Comparison of ENCODE assay signal across 9 mouse cellular contexts in the genomic region with DNA sequence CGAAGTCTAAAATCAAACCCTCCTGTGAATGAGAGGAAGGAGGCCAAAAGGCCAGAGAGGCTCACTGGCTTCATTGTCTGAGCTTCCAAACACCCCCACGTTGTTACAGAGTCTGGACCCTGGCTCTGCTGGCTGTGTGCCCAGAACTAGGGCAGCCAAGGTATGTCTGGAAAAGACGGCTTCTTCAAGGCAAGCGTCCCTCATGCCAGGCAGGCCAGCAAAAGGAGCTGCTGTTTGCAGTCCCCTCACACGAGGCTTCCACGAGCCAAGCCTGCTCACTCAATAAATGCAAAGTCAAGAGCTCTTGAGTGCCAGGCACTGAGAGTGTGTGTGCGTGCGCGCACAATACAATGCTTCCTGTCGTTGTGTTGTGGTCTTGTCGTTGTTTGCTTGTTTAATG.
DNase-seq lines count a peak whose midpoint lies in the region; ATAC-seq and TF ChIP-seq lines count a peak whose summit lies in the region.
"Had no signal": no experiment of that assay in that cellular context is flagged by ENCODE, and none has a peak within 500 bp of the region (broad histone marks: within the 10 kb centered on the region; RNA-seq: fewer than 3 reads in every experiment).

No protein-coding gene starts in this region.

- H3K27ac ChIP-seq in midbrain, postnatal 0 days (ENCODE audit: low read depth, low read length) = no peak overlapping the region
- no peak overlapping the region for H3K27ac ChIP-seq in midbrain, embryonic 16.5 days (ENCODE audit: low read length)
- H3K27ac ChIP-seq in thymus, adult 2 months (ENCODE audit: control insufficient read depth, insufficient read depth, low read length) = no peak overlapping the region

- no peak overlapping the region; the same call in 1 of the 2 replicates for H3K4me2 ChIP-seq in midbrain, postnatal 0 days (ENCODE audit: low read depth, low read length, poor library complexity, severe bottlenecking)
- no peak overlapping the region for H3K4me2 ChIP-seq in midbrain, embryonic 16.5 days (ENCODE audit: low read length)

- TF ChIP-seq CTCF in midbrain, postnatal 0 days (IDR thresholded peaks at IDR 0.05) = no peak
- no peak for TF ChIP-seq CTCF in thymus, adult 2 months (IDR thresholded peaks at IDR 0.05; ENCODE audit: borderline replicate concordance, control insufficient read depth, extremely low read depth, insufficient read depth, low read length, poor library complexity)

- H3K4me1 ChIP-seq in midbrain, postnatal 0 days (ENCODE audit: insufficient read depth, low read length) = no peaks in the 10 kb centered on the region
- peaks cover 2% of the 10 kb centered on the region; the same call in 1 of the 2 replicates for H3K4me1 ChIP-seq in midbrain, embryonic 16.5 days (ENCODE audit: control insufficient read depth, insufficient read depth, low read length)
- H3K4me1 ChIP-seq in thymus, adult 2 months (replicated peaks; ENCODE audit: control insufficient read depth, insufficient read depth, low read length) = no peaks in the 10 kb centered on the region

- H3K36me3 ChIP-seq in midbrain, postnatal 0 days (ENCODE audit: insufficient read depth, low read length) = no peaks in the 10 kb centered on the region
- no peaks in the 10 kb centered on the region for H3K36me3 ChIP-seq in midbrain, embryonic 16.5 days (ENCODE audit: control insufficient read depth, insufficient read depth, low read length)
- no peaks in the 10 kb centered on the region for H3K36me3 ChIP-seq in thymus, adult 2 months (ENCODE audit: control insufficient read depth, insufficient read depth, low read length)

- no peaks in the 10 kb centered on the region for H3K9me3 ChIP-seq in midbrain, postnatal 0 days (ENCODE audit: low read length)
- H3K9me3 ChIP-seq in midbrain, embryonic 16.5 days (replicated peaks; ENCODE audit: control insufficient read depth, low read length, poor library complexity, severe bottlenecking) = no peaks in the 10 kb centered on the region

- no peaks in the 10 kb centered on the region for H3K27me3 ChIP-seq in midbrain, postnatal 0 days (ENCODE audit: insufficient read depth, low read length)
- H3K27me3 ChIP-seq in midbrain, embryonic 16.5 days (ENCODE audit: control insufficient read depth, insufficient read depth, low read depth, low read length) = no peaks in the 10 kb centered on the region
- H3K27me3 ChIP-seq in thymus, adult 2 months (ENCODE audit: control insufficient read depth, insufficient read depth, low read length) = no peaks in the 10 kb centered on the region

- no peak for ATAC-seq in midbrain, postnatal 0 days (ENCODE audit: low FRiP score)
- ATAC-seq in midbrain, embryonic 16.5 days = no peak

- no peak overlapping the region for H3K9ac ChIP-seq in midbrain, postnatal 0 days (replicated peaks; ENCODE audit: low read length, poor library complexity, severe bottlenecking)
- no peak overlapping the region for H3K9ac ChIP-seq in midbrain, embryonic 16.5 days (ENCODE audit: low read depth, low read length)

- peak; percentile 34 for DNase-seq in adrenal gland, postnatal 10 days
- no peak for DNase-seq in adrenal gland, postnatal 25 days
- DNase-seq in midbrain, postnatal 0 days (ENCODE audit: low spot score) = peak; percentile 80
- DNase-seq in heart, postnatal 14 days = peak; percentile 51 to 64
- DNase-seq in lung, adult 18-20 months = peak; percentile 40 to 58
- DNase-seq in thymus, adult 2 months = no peak
- DNase-seq in thymus, adult 18-20 months = no peak

- WGBS in midbrain, postnatal 0 days = 49% methylated on average over 11 of the region's 11 CpGs
- WGBS in midbrain, embryonic 16.5 days = 49% methylated on average over 11 of the region's 11 CpGs
- 73% methylated on average over 11 of the region's 11 CpGs for WGBS in thymus, adult 2 months

- no peak for TF ChIP-seq POLR2A in thymus, adult 2 months (IDR thresholded peaks at IDR 0.05; ENCODE audit: control insufficient read depth, extremely low read depth, insufficient read depth, low read length, poor library complexity)

- intact Hi-C loops in heart, postnatal 14 days (cut with DNase I) = no loop called here

- no peak overlapping the region for H3K4me3 ChIP-seq in midbrain, postnatal 0 days (ENCODE audit: low read depth, low read length)
- H3K4me3 ChIP-seq in midbrain, embryonic 16.5 days (ENCODE audit: low read depth, low read length) = no peak overlapping the region
- H3K4me3 ChIP-seq in thymus, adult 2 months (ENCODE audit: control insufficient read depth, insufficient read depth, low read length) = no peak overlapping the region
- H3K4me3 ChIP-seq: myocyte had no signal

Comparison
In these comparisons a context has a peak if more than half of its experiments do, and no peak if none do; other contexts are left out.
1. DNase-seq: peak in adrenal gland, postnatal 10 days (single experiment), midbrain, postnatal 0 days (single experiment), heart, postnatal 14 days (2 of 2) and lung, adult 18-20 months (2 of 2); none in adrenal gland, postnatal 25 days (single experiment), thymus, adult 2 months (single experiment) and thymus, adult 18-20 months (0 of 2).